Mouse (Mus musculus) hindbrain, postnatal 0 days (tissue): Measurements from ENCODE around the gene Stum. TPM values are rescaled to one million over a fixed set of nuclear protein-coding genes. Genes with fewer than 3 reads are reported as not detected.
A peak's percentile ranks its signal among the peaks of the same experiment; 100 is the strongest.
"Not testable (repeated sequence)": the region's sequence is repeated elsewhere in the genome, so short reads cannot be mapped to it uniquely, and the experiment has no call there.

Experiments
- ATAC-seq: fragments of 200-750 bp; cut with Nextera tagmentation; 2 replicates; pipeline ENCODE4 v1.8.0; 2017; ENCODE audit warnings: mild to moderate bottlenecking, moderate TSS enrichment, moderate library complexity
- DNase-seq: peaks from one replicate; pipeline ENCODE4 v3.0.0-alpha.2; 2015; ENCODE audit warnings: low spot score
- H3K27ac ChIP-seq: fragments of 300-500 bp; sonication (generic); 2 replicates; pipeline ENCODE4 v1.5.1; 2014; ENCODE audit warnings: mild to moderate bottlenecking
- H3K27me3 ChIP-seq: fragments of 300-500 bp; sonication (generic); 2 replicates; pipeline ENCODE4 v1.6.1; 2014; ENCODE audit warnings: low read length, mixed read lengths; ENCODE audit not compliant: insufficient read depth
- H3K36me3 ChIP-seq: fragments of 300-500 bp; sonication (generic); 2 replicates; pipeline ENCODE4 v1.6.1; 2014; ENCODE audit warnings: low read length, mixed read lengths; ENCODE audit not compliant: insufficient read depth
- H3K4me1 ChIP-seq: fragments of 300-500 bp; sonication (generic); 2 replicates; pipeline ENCODE4 v1.6.1; 2014; ENCODE audit warnings: antibody characterized with exemption, low read length, mixed read lengths; ENCODE audit not compliant: insufficient read depth
- H3K4me2 ChIP-seq: fragments of 300-500 bp; sonication (generic); 2 replicates; pipeline ENCODE4 v1.6.1; 2014; ENCODE audit warnings: low read depth, mild to moderate bottlenecking, low read length, moderate library complexity, mixed read lengths
- H3K4me3 ChIP-seq: fragments of 300-500 bp; sonication (generic); 2 replicates; pipeline ENCODE4 v1.5.1; 2014; ENCODE audit warnings: low read length
- H3K9ac ChIP-seq: fragments of 300-500 bp; sonication (generic); replicated peaks from 2 replicates; pipeline ENCODE4 v1.6.1; 2014; ENCODE audit warnings: mild to moderate bottlenecking, low read length, moderate library complexity, mixed read lengths
- H3K9me3 ChIP-seq: fragments of 300-500 bp; sonication (generic); 2 replicates; pipeline ENCODE4 v1.6.1; 2016; ENCODE audit warnings: low read length, mixed read lengths
- CTCF ChIP-seq: IDR thresholded peaks from 2 replicates; pipeline ENCODE4 v1.5.1; 2016; ENCODE audit warnings: antibody characterized with exemption, control low read depth, low read depth
- WGBS: fragments of 180-500 bp; shearing (Covaris S2); extraction: QIAGEN DNeasy Blood & Tissue Kit; methylation state at CpG from one replicate; pipeline ENCODE4 v1.1.7; 2014; 5-methylcytosine and 5-hydroxymethylcytosine counted together
- polyA plus RNA-seq: library from polyadenylated mRNA; unstranded; fragments of >200 nt; fragmentation: Nextera tagmentation; extraction: Ambion mirVana; gene quantifications from 2 replicates; pipeline ENCODE4 v1.2.1, GENCODE M21; 2015
- total RNA-seq: library from RNA; depleted of rRNA; stranded (reverse); fragments of >200 nt; gene quantifications from 2 replicates; pipeline ENCODE4 v1.2.3, GENCODE M21; 2014

Gene Stum
- total and polyA plus RNA-seq, 2 experiments from 2014 or later = 20.6 to 105 TPM

DNA sequence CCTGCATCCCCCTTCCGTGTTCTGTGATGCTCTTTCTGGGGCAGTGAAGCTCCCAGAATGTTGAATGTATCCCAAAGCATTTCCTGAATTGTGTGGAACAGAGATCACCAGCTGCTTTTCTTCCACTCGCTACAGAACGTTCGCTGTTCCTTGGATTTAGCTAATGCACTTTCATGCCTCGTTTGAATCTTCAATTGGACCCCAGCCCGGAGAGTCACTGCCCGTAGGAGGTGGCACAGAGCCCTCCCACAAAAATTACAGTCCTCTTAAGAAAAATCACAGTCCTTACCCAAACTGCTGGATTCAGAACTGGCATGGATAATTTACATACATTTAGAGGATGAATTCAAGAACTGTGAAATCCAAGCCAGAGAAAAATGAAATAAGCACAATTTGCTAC lies 36.9 kb upstream of the Stum start:
- H3K36me3 ChIP-seq = no peaks in the 10 kb centered on the region
- no peak overlapping the region for H3K27ac ChIP-seq
- H3K4me3 ChIP-seq = no peak overlapping the region
- DNase-seq (peak; percentile 51), ATAC-seq (no peak)
- no peak overlapping the region for H3K4me2 ChIP-seq
- H3K4me1 ChIP-seq = no peaks in the 10 kb centered on the region
- no peaks in the 10 kb centered on the region for H3K9me3 ChIP-seq
- no peak for TF ChIP-seq CTCF
- no peak overlapping the region for H3K9ac ChIP-seq
- H3K27me3 ChIP-seq = no peaks in the 10 kb centered on the region
- WGBS = 26% methylated on average over 7 of the region's 7 CpGs

DNA sequence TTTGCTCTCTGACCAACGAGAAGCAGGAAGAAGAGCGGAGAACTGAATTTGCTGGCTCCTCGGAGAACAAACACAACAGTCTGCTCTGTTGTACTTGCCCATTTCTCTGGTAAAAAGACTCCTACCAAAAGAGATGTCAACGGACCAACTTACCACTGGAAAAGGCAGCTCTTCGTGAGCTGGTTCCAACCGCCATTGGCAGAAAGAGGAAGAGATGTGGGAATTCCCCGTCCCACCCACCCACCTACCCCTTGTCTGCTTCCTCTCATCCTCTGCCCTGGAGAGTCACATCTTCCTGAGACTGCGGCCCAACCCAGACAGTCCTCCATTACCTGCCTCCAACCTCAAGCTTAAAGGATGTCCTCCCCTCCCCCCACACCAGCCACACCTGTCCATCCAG lies 36.2 kb upstream of the Stum start:
- Histone ChIP-seq H3K4me2 (no peak overlapping the region), H3K4me1 (no peaks in the 10 kb centered on the region), H3K27ac (no peak overlapping the region), H3K36me3 (no peaks in the 10 kb centered on the region), H3K9ac (no peak overlapping the region), H3K27me3 (no peaks in the 10 kb centered on the region), H3K9me3 (no peaks in the 10 kb centered on the region), H3K4me3 (no peak overlapping the region)
- WGBS = 87% methylated on average over 8 of the region's 8 CpGs
- ATAC-seq (no peak), DNase-seq (no peak)
- no peak for TF ChIP-seq CTCF

DNA sequence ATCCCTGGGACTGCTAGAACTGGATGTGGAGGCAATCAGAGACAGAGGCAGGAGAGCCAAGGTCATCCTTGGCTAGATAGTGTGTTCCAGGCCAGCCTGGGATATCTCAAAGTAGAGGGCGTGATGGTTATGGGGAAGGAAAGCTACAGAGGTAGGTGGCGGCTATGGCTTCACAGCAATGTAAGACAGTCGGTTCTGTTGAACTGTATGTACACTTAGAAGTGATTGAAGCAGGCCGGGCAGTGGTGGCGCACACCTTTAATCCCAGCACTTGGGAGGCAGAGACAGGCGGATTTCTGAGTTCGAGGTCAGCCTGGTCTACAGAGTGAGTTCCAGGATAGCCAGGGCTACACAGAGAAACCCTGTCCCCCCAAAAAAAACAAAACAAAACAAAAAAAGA lies 35.6 kb upstream of the Stum start:
- H3K27ac ChIP-seq, H3K9ac ChIP-seq, H3K4me3 ChIP-seq, H3K27me3 ChIP-seq, H3K9me3 ChIP-seq, ATAC-seq, H3K4me2 ChIP-seq, DNase-seq, H3K36me3 ChIP-seq, H3K4me1 ChIP-seq: not testable (repeated sequence)
- WGBS = 97% methylated on average over 7 of the region's 7 CpGs

DNA sequence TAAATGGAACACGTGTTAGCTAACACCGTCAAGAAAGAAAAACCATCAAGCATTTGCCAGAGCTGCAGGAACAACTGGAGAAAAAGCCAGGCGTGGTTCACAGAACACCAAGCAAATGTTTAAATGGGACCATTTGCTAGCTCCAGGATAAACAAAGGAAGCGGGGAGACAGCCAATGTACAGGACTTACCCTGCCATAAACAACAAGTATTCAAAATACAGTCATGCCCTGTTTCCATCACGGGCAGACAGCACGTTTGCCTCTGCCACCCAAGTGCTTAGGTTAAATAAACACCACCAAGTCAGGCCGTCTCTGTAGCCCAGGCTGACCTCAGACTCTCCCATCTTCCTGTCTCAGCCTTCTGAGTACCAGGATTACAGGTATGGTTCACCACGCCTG lies 35.1 kb upstream of the Stum start:
- no peaks in the 10 kb centered on the region for H3K4me1 ChIP-seq
- no peak for DNase-seq
- no peak for ATAC-seq
- 81% methylated on average over 8 of the region's 8 CpGs for WGBS
- H3K9me3 ChIP-seq = no peaks in the 10 kb centered on the region
- no peak overlapping the region for H3K9ac ChIP-seq
- no peaks in the 10 kb centered on the region for H3K27me3 ChIP-seq
- TF ChIP-seq CTCF = no peak
- H3K4me2 ChIP-seq = no peak overlapping the region
- no peaks in the 10 kb centered on the region for H3K36me3 ChIP-seq
- no peak overlapping the region for H3K27ac ChIP-seq
- no peak overlapping the region for H3K4me3 ChIP-seq

DNA sequence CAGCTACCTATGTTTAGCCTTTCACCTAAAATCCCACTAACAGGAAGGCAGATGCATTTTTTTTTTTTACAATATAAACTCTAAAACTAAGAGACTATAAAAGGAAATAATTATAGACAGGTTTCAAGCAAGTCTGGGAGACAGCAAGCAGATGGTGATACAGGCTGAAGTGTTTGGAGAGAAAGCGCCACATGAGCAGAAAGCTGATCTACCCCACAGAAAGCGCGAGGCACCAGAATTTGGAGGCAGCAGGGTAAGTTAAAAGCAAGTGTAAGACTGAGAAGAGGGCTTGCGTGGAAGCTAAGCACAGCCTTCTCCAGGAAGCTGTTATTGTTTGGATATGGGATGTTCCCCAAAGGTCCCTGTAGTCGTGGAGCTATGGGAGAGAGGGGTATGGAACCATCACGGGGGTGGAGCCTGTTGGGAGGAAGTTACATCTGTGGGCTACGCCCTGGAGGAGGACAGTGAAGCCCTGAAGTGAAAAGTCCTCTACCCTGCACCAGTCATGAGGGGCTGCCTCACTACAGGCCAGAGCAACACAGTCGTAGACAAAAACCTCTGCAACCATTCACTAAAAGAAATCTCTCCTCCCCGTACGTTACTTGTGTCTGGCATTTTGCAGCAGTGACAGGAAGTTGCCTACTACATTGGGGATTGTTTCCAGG lies 34.2 kb upstream of the Stum start:
- DNase-seq = no peak
- Histone ChIP-seq H3K36me3 (no peaks in the 10 kb centered on the region), H3K27ac (no peak overlapping the region), H3K4me2 (no peak overlapping the region), H3K4me3 (no peak overlapping the region), H3K27me3 (no peaks in the 10 kb centered on the region), H3K9ac (no peak overlapping the region), H3K9me3 (no peaks in the 10 kb centered on the region), H3K4me1 (no peaks in the 10 kb centered on the region)
- ATAC-seq = no peak
- no peak for TF ChIP-seq CTCF
- 75% methylated on average over 10 of the region's 10 CpGs for WGBS

DNA sequence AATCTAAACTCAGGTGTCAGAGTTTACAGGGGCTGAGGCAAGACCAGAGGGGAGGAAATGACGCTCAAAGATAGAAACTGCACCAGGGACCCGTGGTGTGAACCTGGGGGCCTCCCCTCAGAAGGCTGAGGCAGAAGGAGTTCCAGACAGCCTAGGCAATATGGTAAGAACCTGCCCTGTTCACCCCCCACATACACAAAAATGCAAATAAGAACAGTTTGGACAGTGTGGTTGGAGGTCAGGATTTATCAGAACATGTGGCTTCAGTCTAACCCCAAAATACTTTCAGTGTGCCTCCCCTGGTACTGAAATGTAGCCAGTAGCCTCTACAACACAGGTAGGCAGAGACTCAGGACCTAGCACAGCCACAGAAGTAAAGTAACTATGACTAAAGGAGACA lies 30.8 kb upstream of the Stum start:
- no peaks in the 10 kb centered on the region for H3K9me3 ChIP-seq
- no peak for ATAC-seq
- H3K36me3 ChIP-seq = no peaks in the 10 kb centered on the region
- no peak overlapping the region for H3K4me3 ChIP-seq
- H3K27me3 ChIP-seq = no peaks in the 10 kb centered on the region
- WGBS = 84% methylated on average over 2 of the region's 2 CpGs
- H3K4me1 ChIP-seq = no peaks in the 10 kb centered on the region
- no peak overlapping the region for H3K27ac ChIP-seq
- DNase-seq = no peak
- no peak overlapping the region for H3K4me2 ChIP-seq
- no peak for TF ChIP-seq CTCF
- H3K9ac ChIP-seq = no peak overlapping the region

DNA sequence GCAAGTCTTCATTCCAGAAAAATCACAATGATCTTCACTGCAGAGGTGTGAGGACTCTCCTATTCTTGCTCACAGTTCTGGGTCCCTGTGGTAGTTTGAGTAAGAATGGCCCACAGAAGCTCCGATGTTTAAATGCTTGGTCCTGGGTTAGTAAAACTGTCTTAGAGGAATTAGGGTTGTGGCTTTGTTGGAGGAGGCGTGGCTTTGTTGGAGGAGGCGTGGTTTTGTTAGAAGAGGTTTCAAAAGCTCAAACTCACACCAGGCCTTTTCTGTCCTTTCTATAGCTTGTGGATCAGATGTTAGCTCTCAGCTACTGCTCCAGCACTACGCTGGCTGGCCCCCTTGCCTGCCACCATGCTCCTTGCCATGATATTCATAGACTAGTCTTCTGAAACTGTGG lies 27.6 kb upstream of the Stum start:
- DNase-seq (no peak), ATAC-seq (no peak)
- H3K27ac ChIP-seq = no peak overlapping the region
- H3K27me3 ChIP-seq = no peaks in the 10 kb centered on the region
- H3K4me2 ChIP-seq = no peak overlapping the region
- no peak for TF ChIP-seq CTCF
- H3K36me3 ChIP-seq = no peaks in the 10 kb centered on the region
- H3K9ac ChIP-seq = no peak overlapping the region
- 57% methylated on average over 4 of the region's 4 CpGs for WGBS
- no peaks in the 10 kb centered on the region for H3K4me1 ChIP-seq
- no peak overlapping the region for H3K4me3 ChIP-seq
- no peaks in the 10 kb centered on the region for H3K9me3 ChIP-seq
